Mouse (Mus musculus) hindbrain, embryonic 15.5 days (tissue): Measurements from ENCODE around the gene Rab1b. TPM values are rescaled to one million over a fixed set of nuclear protein-coding genes. Genes with fewer than 3 reads are reported as not detected.
A peak's percentile ranks its signal among the peaks of the same experiment; 100 is the strongest.

Source experiments
- ATAC-seq: fragments of 200-750 bp; cut with Nextera tagmentation; 2 replicates; pipeline ENCODE4 v1.8.0; 2017; ENCODE audit warnings: low read depth, moderate number of reproducible peaks, moderate TSS enrichment; ENCODE audit not compliant: low FRiP score
- H3K27ac ChIP-seq: fragments of 300-500 bp; sonication (generic); replicated peaks from 2 replicates; pipeline ENCODE4 v1.5.1; 2015; ENCODE audit warnings: mild to moderate bottlenecking, inconsistent platforms
- H3K27me3 ChIP-seq: fragments of 300-500 bp; sonication (generic); 2 replicates; pipeline ENCODE4 v1.6.1; 2015; ENCODE audit warnings: control low read depth, inconsistent platforms
- H3K36me3 ChIP-seq: fragments of 300-500 bp; sonication (generic); 2 replicates; pipeline ENCODE4 v1.6.1; 2015; ENCODE audit warnings: control low read depth, inconsistent platforms
- H3K4me1 ChIP-seq: fragments of 300-500 bp; sonication (generic); replicated peaks from 2 replicates; pipeline ENCODE4 v1.6.1; 2015; ENCODE audit warnings: control low read depth, inconsistent platforms
- H3K4me2 ChIP-seq: fragments of 300-500 bp; sonication (generic); 2 replicates; pipeline ENCODE4 v1.6.1; 2015; ENCODE audit warnings: moderate library complexity, mild to moderate bottlenecking, inconsistent platforms
- H3K4me3 ChIP-seq: fragments of 300-500 bp; sonication (generic); 2 replicates; pipeline ENCODE4 v1.5.1; 2015; ENCODE audit warnings: mild to moderate bottlenecking, inconsistent platforms
- H3K9ac ChIP-seq: fragments of 300-500 bp; sonication (generic); 2 replicates; pipeline ENCODE4 v1.6.1; 2015; ENCODE audit warnings: inconsistent platforms
- H3K9me3 ChIP-seq: fragments of 300-500 bp; sonication (generic); 2 replicates; pipeline ENCODE4 v1.6.1; 2016; ENCODE audit warnings: control low read depth, inconsistent platforms
- WGBS: fragments of 180-500 bp; shearing (Covaris S2); methylation state at CpG from one replicate; pipeline ENCODE4 v1.1.7; 2015; 5-methylcytosine and 5-hydroxymethylcytosine counted together
- polyA plus RNA-seq: library from polyadenylated mRNA; unstranded; fragments of >200 nt; fragmentation: Nextera tagmentation; extraction: Ambion mirVana; gene quantifications from 2 replicates; pipeline ENCODE4 v1.2.1, GENCODE M21; 2015

The Rab1b gene
- polyA plus RNA-seq, 1 experiment from 2014 or later = 222 TPM

DNA sequence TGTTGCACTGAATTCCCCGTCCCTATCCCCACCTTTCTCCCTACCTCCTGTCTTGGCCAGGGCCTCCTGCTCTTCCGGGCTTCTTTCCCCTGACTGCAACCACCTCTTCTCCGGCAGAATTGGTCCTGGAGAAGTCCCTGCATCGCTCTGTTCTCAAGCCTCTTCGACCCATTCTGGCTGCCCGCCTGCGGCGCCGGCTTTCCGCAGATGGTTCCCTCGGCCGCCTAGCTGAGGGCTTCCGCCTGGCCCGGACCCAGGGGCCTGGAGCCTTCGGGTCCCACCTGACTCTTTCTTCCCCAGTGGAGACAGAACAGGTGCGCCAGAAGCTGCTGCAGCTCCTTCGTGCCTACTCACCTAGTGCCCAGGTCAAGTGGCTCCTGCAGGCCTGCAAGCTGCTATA, 54.0 kb downstream of the Rab1b start:
- Histone ChIP-seq H3K9me3 (no peaks in the 10 kb centered on the region), H3K27ac (no peak overlapping the region), H3K9ac (no peak overlapping the region), H3K4me1 (peaks cover 13% of the 10 kb centered on the region), H3K4me3 (no peak overlapping the region), H3K4me2 (no peak overlapping the region), H3K36me3 (peaks cover 12% of the 10 kb centered on the region; the same call in 1 of the 2 replicates), H3K27me3 (peaks cover 38% of the 10 kb centered on the region)
- ATAC-seq = no peak
- 55% methylated on average over 17 of the region's 17 CpGs for WGBS

DNA sequence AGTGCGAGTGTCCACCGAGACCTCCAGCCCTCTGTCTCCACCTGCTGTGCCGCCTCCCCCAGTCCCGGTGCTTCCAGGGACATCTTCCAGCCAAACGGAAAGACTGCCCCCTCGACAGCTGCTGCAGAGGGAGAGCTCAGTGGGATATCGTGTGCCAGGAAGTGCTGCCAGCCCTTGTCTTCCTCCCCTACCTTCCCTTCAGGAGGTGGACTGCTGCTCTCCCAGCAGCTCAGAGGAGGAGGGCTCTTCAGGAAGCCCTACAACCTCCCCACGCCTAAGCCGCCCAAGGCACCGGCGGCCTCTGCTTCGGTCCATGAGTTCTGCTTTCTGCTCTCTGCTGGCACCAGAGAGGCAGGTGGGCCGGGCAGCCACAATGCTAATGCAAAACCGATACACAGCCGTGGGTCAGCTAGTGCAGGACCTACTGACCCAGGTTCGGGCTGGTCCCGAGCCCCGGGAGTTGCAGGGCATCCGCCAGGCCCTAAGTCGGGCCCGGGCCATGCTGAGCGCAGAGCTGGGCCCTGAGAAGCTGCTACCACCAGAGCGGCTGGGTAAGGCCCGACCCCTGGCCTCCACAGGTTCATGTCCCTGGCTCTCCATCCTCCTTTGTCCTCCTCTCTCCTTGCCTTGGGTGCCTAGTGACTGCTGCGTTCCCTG, 54.6 kb downstream of the Rab1b start:
- WGBS = 26% methylated on average over 25 of the region's 25 CpGs
- Histone ChIP-seq H3K4me3 (no peak overlapping the region), H3K4me2 (no peak overlapping the region), H3K27me3 (peaks cover 38% of the 10 kb centered on the region), H3K27ac (no peak overlapping the region), H3K9me3 (no peaks in the 10 kb centered on the region), H3K9ac (no peak overlapping the region), H3K4me1 (peaks cover 13% of the 10 kb centered on the region), H3K36me3 (peaks cover 18% of the 10 kb centered on the region; the same call in 1 of the 2 replicates)
- ATAC-seq = no peak

DNA sequence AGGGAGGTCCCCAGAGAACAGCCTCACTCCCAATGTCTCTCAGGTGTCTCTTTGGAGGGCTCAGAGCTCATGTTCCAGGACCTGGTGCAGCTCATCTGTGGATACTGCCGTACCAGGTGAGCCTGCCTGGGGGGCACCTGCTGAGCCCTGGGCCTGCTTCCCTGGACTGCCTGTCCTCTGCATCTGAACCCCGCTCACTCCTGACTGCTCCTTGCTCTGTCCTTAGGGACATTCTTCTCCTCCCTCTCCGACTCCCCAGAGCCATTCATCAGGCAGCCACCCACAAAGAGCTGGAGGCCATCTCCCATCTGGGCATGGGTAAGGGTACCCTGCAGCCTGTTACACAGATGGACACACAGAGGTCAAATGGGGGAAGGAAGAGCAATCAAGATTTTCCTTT, 55.4 kb downstream of the Rab1b start:
- H3K9me3 ChIP-seq = no peaks in the 10 kb centered on the region
- H3K4me1 ChIP-seq = peaks cover 12% of the 10 kb centered on the region
- WGBS = 42% methylated on average over 3 of the region's 3 CpGs
- peaks cover 24% of the 10 kb centered on the region for H3K36me3 ChIP-seq
- H3K4me2 ChIP-seq = 0 out of 2 replicates have a peak overlapping the region, but pooled peaks have one; percentile 16
- no peak overlapping the region for H3K27ac ChIP-seq
- H3K9ac ChIP-seq = no peak overlapping the region
- ATAC-seq = no peak
- H3K27me3 ChIP-seq = peaks cover 38% of the 10 kb centered on the region
- no peak overlapping the region for H3K4me3 ChIP-seq

DNA sequence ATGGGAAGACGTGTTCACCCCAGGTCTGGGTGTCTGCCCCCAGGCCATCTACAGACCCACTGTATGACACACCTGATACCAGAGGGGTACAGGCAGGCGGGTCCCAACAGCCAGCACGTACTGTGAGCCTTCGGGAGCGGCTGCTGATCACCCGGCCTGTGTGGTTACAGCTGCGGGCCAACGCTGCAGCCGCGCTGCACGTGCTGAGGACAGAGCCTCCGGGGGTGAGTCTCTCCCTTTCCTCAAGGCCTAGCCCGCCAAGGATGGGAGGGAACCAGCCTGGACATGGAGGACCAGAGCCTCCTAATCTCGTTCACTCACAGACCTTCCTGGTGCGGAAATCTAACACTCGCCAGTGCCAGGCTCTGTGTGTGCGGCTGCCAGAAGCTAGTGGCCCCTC, 55.8 kb downstream of the Rab1b start:
- Histone ChIP-seq H3K9ac (no peak overlapping the region), H3K4me3 (0 out of 2 replicates have a peak overlapping the region, but pooled peaks have one; percentile 3), H3K27me3 (peaks cover 38% of the 10 kb centered on the region), H3K36me3 (peaks cover 27% of the 10 kb centered on the region), H3K4me2 (peak overlapping the region; percentile 16; the same call in 1 of the 2 replicates), H3K27ac (no peak overlapping the region), H3K4me1 (peaks cover 8% of the 10 kb centered on the region), H3K9me3 (no peaks in the 10 kb centered on the region)
- ATAC-seq = no peak
- WGBS = 9% methylated on average over 17 of the region's 17 CpGs

DNA sequence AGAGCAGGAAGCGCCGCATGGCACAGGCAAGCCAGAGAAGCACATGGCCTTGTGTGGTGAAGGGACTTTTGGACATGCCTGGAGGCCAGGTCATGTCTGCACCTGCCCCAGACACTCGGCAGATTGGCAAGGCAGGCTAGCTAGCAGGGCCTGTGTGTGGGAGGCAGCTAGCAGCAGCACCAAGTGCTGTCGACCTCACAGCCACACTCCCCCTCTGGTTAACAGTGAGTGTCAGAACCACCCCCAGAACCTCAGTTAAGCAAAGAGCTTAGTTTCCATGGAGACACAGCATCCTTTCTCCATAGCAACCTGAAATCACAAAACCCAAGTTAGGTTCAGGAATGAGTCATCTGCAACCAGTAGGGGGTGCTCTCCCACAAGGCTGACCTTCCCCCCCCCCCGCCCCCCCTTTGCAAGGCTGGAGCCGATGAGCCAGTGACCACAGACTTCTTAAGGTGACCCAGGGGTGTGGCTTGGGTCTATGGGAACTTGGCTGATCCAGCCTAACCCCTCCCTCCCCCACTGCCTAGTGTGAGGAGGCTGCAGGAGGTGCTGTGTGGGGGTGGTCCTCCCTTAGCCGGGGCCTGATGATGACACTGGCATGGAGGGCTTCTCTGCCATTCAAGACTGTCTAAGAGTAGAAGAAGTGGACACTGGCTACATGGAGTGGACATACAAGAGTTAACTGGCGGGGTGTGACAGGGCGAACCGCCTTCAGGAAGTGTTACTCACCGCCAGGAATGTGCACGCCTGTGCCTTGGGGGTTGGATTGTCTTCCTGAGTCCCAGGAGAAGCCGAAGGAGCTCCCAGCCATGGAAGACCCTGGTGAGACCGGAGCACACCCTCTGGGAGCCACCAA, 56.6 kb downstream of the Rab1b start, which contains the start of gene Rin1:
Rin1 (plus strand) TSS at position 435 of the 859 bp plus-strand sequence.
- 21% methylated on average over 14 of the region's 14 CpGs for WGBS
- Histone ChIP-seq H3K4me3 (0 out of 2 replicates have a peak within 1 kb of the TSS, but pooled peaks have one; percentile 3), H3K36me3 (peaks cover 27% of the 10 kb centered on the region), H3K27me3 (peaks cover 38% of the 10 kb centered on the region), H3K9ac (no peak within 1 kb of the TSS), H3K27ac (no peak within 1 kb of the TSS), H3K4me2 (peak within 1 kb of the TSS; percentile 16), H3K4me1 (peaks cover 8% of the 10 kb centered on the region), H3K9me3 (no peaks in the 10 kb centered on the region)
- ATAC-seq = peak; percentile 46; the same call in 1 of the 2 replicates

DNA sequence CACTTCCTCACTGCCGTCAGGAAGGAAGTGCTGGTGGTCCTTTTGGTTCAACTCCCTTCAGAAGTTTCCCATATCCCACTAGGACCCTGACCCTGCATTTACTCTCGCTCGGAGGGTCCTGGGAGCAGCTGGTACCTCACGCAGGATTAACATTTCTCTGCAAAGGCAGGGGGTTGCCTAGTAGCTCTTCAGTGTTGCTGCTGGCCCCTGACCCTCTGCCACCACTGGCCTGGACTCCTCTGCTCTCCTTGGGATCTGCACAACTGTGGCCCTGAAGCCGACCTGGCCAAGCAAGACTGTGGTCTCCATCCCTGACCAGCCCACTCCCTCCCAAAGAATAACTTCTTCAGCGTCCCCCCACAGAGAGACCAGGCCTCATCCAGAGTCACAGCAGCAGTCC, 57.5 kb downstream of the Rab1b start:
- peaks cover 27% of the 10 kb centered on the region for H3K36me3 ChIP-seq
- H3K27me3 ChIP-seq = peaks cover 38% of the 10 kb centered on the region
- H3K9ac ChIP-seq = no peak overlapping the region
- ATAC-seq = no peak
- 70% methylated on average over 6 of the region's 6 CpGs for WGBS
- peaks cover 8% of the 10 kb centered on the region for H3K4me1 ChIP-seq
- no peaks in the 10 kb centered on the region for H3K9me3 ChIP-seq
- no peak overlapping the region for H3K4me3 ChIP-seq
- H3K27ac ChIP-seq = no peak overlapping the region
- no peak overlapping the region for H3K4me2 ChIP-seq

Other genes with a start within 250 kb of the Rab1b start
- gene Actn3, start 229.2 kb downstream of the Rab1b start, polyA plus RNA-seq = 1.6 and 2.3 TPM in 2 replicates
- 23.3 and 24.1 TPM in 2 replicates for gene Zdhhc24, start 228.4 kb downstream of the Rab1b start, polyA plus RNA-seq
- gene Bbs1, start 200.4 kb downstream of the Rab1b start, polyA plus RNA-seq = 8.5 and 10.3 TPM in 2 replicates
- gene Dpp3, start 178.8 kb downstream of the Rab1b start, polyA plus RNA-seq = 106 and 108 TPM in 2 replicates
- 13.3 and 13.7 TPM in 2 replicates for gene Peli3, start 163.9 kb downstream of the Rab1b start, polyA plus RNA-seq
- 95.7 and 101 TPM in 2 replicates for gene Mrpl11, start 144.9 kb downstream of the Rab1b start, polyA plus RNA-seq
- gene Npas4, start 116.8 kb downstream of the Rab1b start, polyA plus RNA-seq = 0.31 and 0.51 TPM in 2 replicates
- 12.2 and 15.4 TPM in 2 replicates for gene Slc29a2, start 83.2 kb downstream of the Rab1b start, polyA plus RNA-seq
- 93.1 and 97.9 TPM in 2 replicates for gene B4gat1, start 68.2 kb downstream of the Rab1b start, polyA plus RNA-seq
- gene AC124502.3, start 68.2 kb downstream of the Rab1b start, polyA plus RNA-seq = 2.7 and 5.1 TPM in 2 replicates
- gene Brms1, start 65.7 kb downstream of the Rab1b start, polyA plus RNA-seq = 30.7 and 31.7 TPM in 2 replicates
- 0.79 and 1.1 TPM in 2 replicates for gene Rin1, start 56.6 kb downstream of the Rab1b start, polyA plus RNA-seq
- 19.8 and 22.0 TPM in 2 replicates for gene Cd248, start 39.0 kb downstream of the Rab1b start, polyA plus RNA-seq
- gene Tmem151a, start 21.5 kb downstream of the Rab1b start, polyA plus RNA-seq = 28.3 and 34.0 TPM in 2 replicates
- gene Yif1a, start 18.5 kb downstream of the Rab1b start, polyA plus RNA-seq = 55.8 and 64.0 TPM in 2 replicates
- gene Cnih2, start 8.6 kb downstream of the Rab1b start, polyA plus RNA-seq = 364 and 435 TPM in 2 replicates
- gene Klc2, start 11.5 kb upstream of the Rab1b start, polyA plus RNA-seq = 76.9 and 90.2 TPM in 2 replicates
- 47.4 and 58.3 TPM in 2 replicates for gene Pacs1, start 166.0 kb upstream of the Rab1b start, polyA plus RNA-seq
- gene Sf3b2, start 188.4 kb upstream of the Rab1b start, polyA plus RNA-seq = 312 and 338 TPM in 2 replicates
- gene Gal3st3, start 191.3 kb upstream of the Rab1b start, polyA plus RNA-seq = 40.4 and 48.8 TPM in 2 replicates
- not detected in 2 replicates for gene Catsper1, start 228.7 kb upstream of the Rab1b start, polyA plus RNA-seq
- gene Cst6, start 242.5 kb upstream of the Rab1b start, polyA plus RNA-seq = 8.5 and 9.5 TPM in 2 replicates